Mouse (Mus musculus) myocyte (in vitro differentiated cells): ENCODE results near the gene Suclg2.

Experiments used
- CEBPB ChIP-seq: IDR thresholded peaks from 2 replicates; pipeline ENCODE4 v1.6.1; 2011; ENCODE audit warnings: mild to moderate bottlenecking, moderate library complexity; ENCODE audit not compliant: poor library complexity, insufficient read depth, severe bottlenecking
- MAX ChIP-seq: IDR thresholded peaks from one replicate; pipeline ENCODE4 v1.6.1; 2011; ENCODE audit warnings: low read depth, mild to moderate bottlenecking, control low read depth
- USF1 ChIP-seq: IDR thresholded peaks from one replicate; pipeline ENCODE4 v1.6.1; 2011; ENCODE audit warnings: low read depth, mild to moderate bottlenecking, control low read depth, moderate library complexity

GRCm38 (mm10) chr6:95469521-95469920 is 249.1 kb downstream of the Suclg2 start:
- TF ChIP-seq MAX (no peak), USF1 (no peak), CEBPB (no peak)
